Mouse (Mus musculus): ENCODE data around the gene Wdr78. TPM values are rescaled to one million over a fixed set of nuclear protein-coding genes. Genes with fewer than 3 reads are reported as not detected.

Wdr78 gene
- polyA plus RNA-seq, 2 experiments = 0.33 to 0.61 TPM

DNA sequence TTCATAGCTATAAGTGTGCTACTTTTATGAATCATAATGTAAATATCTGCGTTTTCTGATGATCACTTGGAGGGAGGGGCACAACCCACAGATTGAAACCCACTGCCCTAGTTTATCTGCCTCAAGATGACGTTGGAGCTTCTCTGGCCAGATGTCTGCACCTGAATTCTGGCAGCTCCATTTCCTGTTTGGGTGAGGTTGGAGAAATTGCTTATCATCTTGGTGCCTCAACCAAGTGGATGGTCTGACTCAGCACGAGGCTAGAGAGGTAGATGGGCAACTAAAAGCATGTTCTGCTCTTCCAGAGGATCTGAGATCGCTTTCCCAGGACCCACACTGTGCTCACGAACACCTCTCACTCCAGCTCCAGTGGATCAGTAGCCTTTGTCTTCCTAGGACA is 49.4 kb downstream of the Wdr78 start:
- ATAC-seq (ENCODE audit: insufficient read depth) (no peak), DNase-seq (ENCODE audit: low read depth in 3 of 3, low spot score in 3 of 3) (no peak)
- Histone ChIP-seq H3K27ac (no peak overlapping the region), H3K4me1 (replicated peaks; ENCODE audit: control insufficient read depth in 2 of 2, insufficient read depth in 2 of 2, low read length in 1 of 2) (no peaks in the 10 kb centered on the region), H3K9ac (replicated peaks) (no peak overlapping the region), H3K4me3 (ENCODE audit: insufficient read depth in 1 of 2, low read depth in 2 of 2, low read length in 2 of 2) (no peak overlapping the region), H3K36me3 (replicated peaks; ENCODE audit: control insufficient read depth, insufficient read depth, low read depth) (no peaks in the 10 kb centered on the region), H3K4me2 (ENCODE audit: low read depth) (no peak overlapping the region), H3K27me3 (ENCODE audit: control insufficient read depth, insufficient read depth, low read length) (no peaks in the 10 kb centered on the region), H3K9me3 (ENCODE audit: control insufficient read depth, low read length) (no peaks in the 10 kb centered on the region)
- TF ChIP-seq EP300 (IDR thresholded peaks at IDR 0.05; ENCODE audit: low read depth) (no peak), CTCF (IDR thresholded peaks at IDR 0.05; ENCODE audit: low read depth) (no peak)
- WGBS (ENCODE audit: insufficient replicate concordance) = 35% methylated on average over 5 of the region's 5 CpGs

DNA sequence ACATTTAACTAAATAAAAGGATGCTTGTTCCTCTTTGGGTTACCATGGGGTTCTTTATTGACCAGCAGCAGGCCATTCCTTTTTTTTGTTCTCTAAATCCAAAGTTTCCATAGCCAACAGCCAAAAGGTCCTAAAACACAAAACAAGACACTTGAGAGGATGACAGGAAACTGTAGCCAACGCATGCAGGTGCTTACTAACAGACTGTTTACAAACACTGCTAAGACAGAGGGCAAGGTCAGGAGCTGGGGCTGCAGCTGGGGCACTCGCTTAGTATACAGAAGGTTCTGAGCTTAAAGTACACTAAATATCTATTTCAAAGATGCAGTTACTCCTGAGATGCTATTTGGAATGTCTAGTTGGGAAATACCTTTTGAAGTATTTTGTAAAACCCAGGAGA is 49.9 kb downstream of the Wdr78 start:
- H3K36me3 ChIP-seq (replicated peaks; ENCODE audit: control insufficient read depth, insufficient read depth, low read depth) = no peaks in the 10 kb centered on the region
- TF ChIP-seq CTCF (IDR thresholded peaks at IDR 0.05; ENCODE audit: low read depth) (no peak), EP300 (IDR thresholded peaks at IDR 0.05; ENCODE audit: low read depth) (no peak)
- no peak overlapping the region for H3K4me3 ChIP-seq (ENCODE audit: insufficient read depth in 1 of 2, low read depth in 2 of 2, low read length in 2 of 2)
- no peaks in the 10 kb centered on the region for H3K9me3 ChIP-seq (ENCODE audit: control insufficient read depth, low read length)
- H3K4me1 ChIP-seq (replicated peaks; ENCODE audit: control insufficient read depth in 2 of 2, insufficient read depth in 2 of 2, low read length in 1 of 2) = no peaks in the 10 kb centered on the region
- 53% methylated on average over 2 of the region's 2 CpGs for WGBS (ENCODE audit: insufficient replicate concordance)
- H3K27me3 ChIP-seq (ENCODE audit: control insufficient read depth, insufficient read depth, low read length) = no peaks in the 10 kb centered on the region
- DNase-seq (ENCODE audit: low read depth in 3 of 3, low spot score in 3 of 3) (no peak), ATAC-seq (ENCODE audit: insufficient read depth) (no peak)
- no peak overlapping the region for H3K27ac ChIP-seq
- no peak overlapping the region for H3K4me2 ChIP-seq (ENCODE audit: low read depth)
- H3K9ac ChIP-seq (replicated peaks) = no peak overlapping the region

DNA sequence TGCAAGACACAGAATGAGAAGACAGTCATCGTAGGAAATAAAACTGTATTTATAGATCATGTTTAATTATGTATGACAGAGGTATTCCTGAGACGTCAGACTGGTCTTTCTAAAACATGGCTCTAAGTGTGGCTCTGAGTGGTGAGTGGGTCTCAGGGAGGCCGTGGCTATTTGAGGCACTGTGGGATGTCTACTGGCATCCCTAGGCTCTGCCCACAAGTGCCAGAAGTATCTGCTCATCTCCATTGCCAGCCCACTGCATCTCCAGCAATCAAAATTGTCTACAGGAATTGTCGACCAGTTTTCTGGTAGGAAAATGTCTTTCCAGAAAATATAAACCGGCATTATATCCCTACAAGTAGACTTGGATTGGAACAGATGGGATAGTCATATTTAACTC is 57.4 kb downstream of the Wdr78 start:
- Histone ChIP-seq H3K4me1 (replicated peaks; ENCODE audit: control insufficient read depth in 2 of 2, insufficient read depth in 2 of 2, low read length in 1 of 2) (no peaks in the 10 kb centered on the region), H3K9me3 (ENCODE audit: control insufficient read depth, low read length) (no peaks in the 10 kb centered on the region), H3K27ac (no peak overlapping the region), H3K4me2 (ENCODE audit: low read depth) (no peak overlapping the region), H3K27me3 (ENCODE audit: control insufficient read depth, insufficient read depth, low read length) (no peaks in the 10 kb centered on the region), H3K9ac (replicated peaks) (no peak overlapping the region), H3K4me3 (ENCODE audit: insufficient read depth in 1 of 2, low read depth in 2 of 2, low read length in 2 of 2) (no peak overlapping the region), H3K36me3 (replicated peaks; ENCODE audit: control insufficient read depth, insufficient read depth, low read depth) (no peaks in the 10 kb centered on the region)
- ATAC-seq (ENCODE audit: insufficient read depth) (no peak), DNase-seq (ENCODE audit: low read depth in 3 of 3, low spot score in 3 of 3) (no peak)
- 66% methylated on average over 5 of the region's 5 CpGs for WGBS (ENCODE audit: insufficient replicate concordance)
- TF ChIP-seq CTCF (IDR thresholded peaks at IDR 0.05; ENCODE audit: low read depth) (no peak), EP300 (IDR thresholded peaks at IDR 0.05; ENCODE audit: low read depth) (no peak)

DNA sequence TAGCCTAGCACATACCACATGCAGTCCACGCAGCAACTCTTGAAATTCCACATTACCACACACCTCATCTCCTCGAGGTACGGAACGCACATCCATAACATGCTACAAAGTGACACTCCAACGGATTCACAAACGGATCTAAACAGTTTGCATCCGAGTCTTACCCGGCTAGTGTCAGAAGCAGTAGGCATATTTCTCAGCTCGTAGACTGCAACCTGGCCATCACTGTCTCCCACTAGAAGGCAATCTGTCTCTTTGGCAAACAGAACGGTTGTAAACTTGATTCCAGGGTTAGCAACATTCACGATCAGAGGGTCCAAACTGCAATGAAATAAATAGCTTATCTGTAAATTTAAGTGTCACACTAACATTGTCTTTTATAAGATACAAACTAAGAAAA is 66.3 kb downstream of the Wdr78 start:
- WGBS (ENCODE audit: insufficient replicate concordance) = 75% methylated on average over 11 of the region's 11 CpGs
- Histone ChIP-seq H3K36me3 (replicated peaks; ENCODE audit: control insufficient read depth, insufficient read depth, low read depth) (no peaks in the 10 kb centered on the region), H3K9ac (replicated peaks) (no peak overlapping the region), H3K4me3 (ENCODE audit: insufficient read depth in 1 of 2, low read depth in 2 of 2, low read length in 2 of 2) (no peak overlapping the region), H3K4me1 (replicated peaks; ENCODE audit: control insufficient read depth in 2 of 2, insufficient read depth in 2 of 2, low read length in 1 of 2) (no peaks in the 10 kb centered on the region), H3K4me2 (ENCODE audit: low read depth) (no peak overlapping the region), H3K27ac (no peak overlapping the region), H3K9me3 (ENCODE audit: control insufficient read depth, low read length) (no peaks in the 10 kb centered on the region), H3K27me3 (ENCODE audit: control insufficient read depth, insufficient read depth, low read length) (no peaks in the 10 kb centered on the region)
- TF ChIP-seq CTCF (IDR thresholded peaks at IDR 0.05; ENCODE audit: low read depth) (no peak), EP300 (IDR thresholded peaks at IDR 0.05; ENCODE audit: low read depth) (no peak)
- DNase-seq (ENCODE audit: low read depth in 3 of 3, low spot score in 3 of 3) = no peak
- ATAC-seq (ENCODE audit: insufficient read depth) = no peak

DNA sequence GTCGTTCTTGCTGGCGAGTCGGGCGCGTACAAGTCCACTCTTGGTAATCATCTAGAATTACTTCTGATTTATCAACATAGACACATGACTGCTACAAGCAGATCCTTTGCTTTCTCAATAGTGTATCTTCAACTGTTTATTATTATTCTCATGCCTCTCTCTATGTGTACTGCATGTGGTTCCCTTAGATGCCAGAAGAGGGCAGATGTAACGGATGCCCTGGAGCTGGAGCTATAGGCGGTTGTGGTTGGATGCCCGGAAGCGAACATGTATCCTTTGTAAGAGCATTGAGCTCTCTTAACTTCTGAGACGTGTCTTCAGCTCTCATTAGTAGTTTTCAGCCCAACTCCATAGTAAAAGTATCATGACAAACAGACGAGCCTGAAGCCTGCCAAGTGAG is 71.4 kb downstream of the Wdr78 start:
- H3K9me3 ChIP-seq (ENCODE audit: control insufficient read depth, low read length) = no peaks in the 10 kb centered on the region
- H3K4me2 ChIP-seq (ENCODE audit: low read depth) = no peak overlapping the region
- H3K27me3 ChIP-seq (ENCODE audit: control insufficient read depth, insufficient read depth, low read length) = no peaks in the 10 kb centered on the region
- DNase-seq (ENCODE audit: low read depth in 3 of 3, low spot score in 3 of 3) (no peak), ATAC-seq (ENCODE audit: insufficient read depth) (no peak)
- WGBS (ENCODE audit: insufficient replicate concordance) = 81% methylated on average over 11 of the region's 11 CpGs
- H3K9ac ChIP-seq (replicated peaks) = no peak overlapping the region
- no peaks in the 10 kb centered on the region for H3K36me3 ChIP-seq (replicated peaks; ENCODE audit: control insufficient read depth, insufficient read depth, low read depth)
- H3K27ac ChIP-seq = no peak overlapping the region
- no peak for TF ChIP-seq EP300 (IDR thresholded peaks at IDR 0.05; ENCODE audit: low read depth)
- peak; percentile 28 for TF ChIP-seq CTCF (IDR thresholded peaks at IDR 0.05; ENCODE audit: low read depth)
- H3K4me1 ChIP-seq (replicated peaks; ENCODE audit: control insufficient read depth in 2 of 2, insufficient read depth in 2 of 2, low read length in 1 of 2) = no peaks in the 10 kb centered on the region
- no peak overlapping the region for H3K4me3 ChIP-seq (ENCODE audit: insufficient read depth in 1 of 2, low read depth in 2 of 2, low read length in 2 of 2)

DNA sequence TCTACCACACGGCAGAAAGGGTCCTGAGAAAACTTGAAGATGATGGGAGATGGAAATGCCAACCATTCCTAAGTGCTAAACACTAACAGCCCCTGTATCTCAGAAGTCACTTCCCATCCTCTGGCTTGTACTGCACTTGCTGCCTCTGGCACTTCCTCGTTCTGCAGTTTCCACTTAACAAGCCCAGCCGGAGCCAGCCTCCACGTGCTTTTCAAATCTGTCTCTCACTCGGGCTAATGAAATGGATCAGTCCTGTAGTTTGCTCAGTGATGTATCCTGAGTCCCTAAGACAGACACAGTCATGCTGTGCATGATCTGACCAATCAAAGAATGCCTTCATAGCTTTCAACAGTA is 74.5 kb downstream of the Wdr78 start:
- ATAC-seq (ENCODE audit: insufficient read depth) (no peak), DNase-seq (ENCODE audit: low read depth in 3 of 3, low spot score in 3 of 3) (no peak)
- H3K36me3 ChIP-seq (replicated peaks; ENCODE audit: control insufficient read depth, insufficient read depth, low read depth) = no peaks in the 10 kb centered on the region
- H3K27ac ChIP-seq = no peak overlapping the region
- no peak overlapping the region for H3K4me2 ChIP-seq (ENCODE audit: low read depth)
- TF ChIP-seq CTCF (IDR thresholded peaks at IDR 0.05; ENCODE audit: low read depth) = no peak
- no peak for TF ChIP-seq EP300 (IDR thresholded peaks at IDR 0.05; ENCODE audit: low read depth)
- no peaks in the 10 kb centered on the region for H3K9me3 ChIP-seq (ENCODE audit: control insufficient read depth, low read length)
- H3K4me3 ChIP-seq (ENCODE audit: insufficient read depth in 1 of 2, low read depth in 2 of 2, low read length in 2 of 2) = no peak overlapping the region
- no peaks in the 10 kb centered on the region for H3K4me1 ChIP-seq (replicated peaks; ENCODE audit: control insufficient read depth in 2 of 2, insufficient read depth in 2 of 2, low read length in 1 of 2)
- H3K27me3 ChIP-seq (ENCODE audit: control insufficient read depth, insufficient read depth, low read length) = no peaks in the 10 kb centered on the region
- no peak overlapping the region for H3K9ac ChIP-seq (replicated peaks)
- 20% methylated on average over 5 of the region's 5 CpGs for WGBS (ENCODE audit: insufficient replicate concordance)

Measured in liver, embryonic 14.5 days (tissue).